Mouse (Mus musculus) induced T-regulatory cell, adult 2 months (primary cell): ENCODE measurements at regions not wholly inside any gene's neighbourhood (a gene's known extent, or its start where the extent isn't known, plus 50 kb on each side); places are given as distances from the start of the nearest gene placed in this dataset.
"Not testable (repeated sequence)": the region's sequence is repeated elsewhere in the genome, so short reads cannot be mapped to it uniquely, and the experiment has no call there.

Experiments
- DNase-seq: peaks from one replicate; pipeline ENCODE4 v3.0.0-alpha.2; 2012; ENCODE audit warnings: low read depth

- DNase-seq = no peak
These were observed 247.0 kb upstream of the Klf6 start for GRCm38 (mm10) chr13:5614186-5614737.

- no peak for DNase-seq
These were observed 246.4 kb upstream of the Klf6 start for GRCm38 (mm10) chr13:5614833-5615232.

GRCm38 (mm10) chr13:5615327-5615726 is 246.0 kb upstream of the Klf6 start:
- no peak for DNase-seq

GRCm38 (mm10) chr13:5628124-5628523 is 233.2 kb upstream of the Klf6 start:
- DNase-seq = no peak

- DNase-seq = no peak
These were observed 226.3 kb upstream of the Klf6 start for GRCm38 (mm10) chr13:5634960-5635359.

GRCm38 (mm10) chr13:5641743-5642510 is 219.4 kb upstream of the Klf6 start:
- DNase-seq = no peak

- DNase-seq = no peak
These were observed 213.0 kb upstream of the Klf6 start for GRCm38 (mm10) chr13:5648276-5648675.

- DNase-seq = no peak
These were observed 203.7 kb upstream of the Klf6 start for GRCm38 (mm10) chr13:5657556-5657955.

- DNase-seq = peak; percentile 44
These were observed 194.9 kb upstream of the Klf6 start for GRCm38 (mm10) chr13:5666235-5667007.

GRCm38 (mm10) chr13:5675668-5676067 is 185.6 kb upstream of the Klf6 start:
- DNase-seq = no peak

- no peak for DNase-seq
These were observed 171.2 kb upstream of the Klf6 start for GRCm38 (mm10) chr13:5690124-5690523.

GRCm38 (mm10) chr13:5690680-5691079 is 170.6 kb upstream of the Klf6 start:
- not testable (repeated sequence) for DNase-seq

GRCm38 (mm10) chr13:5694626-5695025 is 166.7 kb upstream of the Klf6 start:
- DNase-seq = no peak

- not testable (repeated sequence) for DNase-seq
These were observed 165.7 kb upstream of the Klf6 start for GRCm38 (mm10) chr13:5695581-5695980.

GRCm38 (mm10) chr13:5696377-5696776 is 164.9 kb upstream of the Klf6 start:
- DNase-seq = no peak

- not testable (repeated sequence) for DNase-seq
These were observed 164.0 kb upstream of the Klf6 start for GRCm38 (mm10) chr13:5697329-5697728.

GRCm38 (mm10) chr13:5702071-5702470 is 159.2 kb upstream of the Klf6 start:
- peak; percentile 24 for DNase-seq

- DNase-seq = peak; percentile 73
These were observed 156.3 kb upstream of the Klf6 start for GRCm38 (mm10) chr13:5704991-5705390.

GRCm38 (mm10) chr13:5711646-5712045 is 149.6 kb upstream of the Klf6 start:
- DNase-seq = no peak

- peak; percentile 25 for DNase-seq
These were observed 148.0 kb upstream of the Klf6 start for GRCm38 (mm10) chr13:5713195-5713863.

- peak; percentile 79 for DNase-seq
These were observed 147.1 kb upstream of the Klf6 start for GRCm38 (mm10) chr13:5714191-5714591.

- peak; percentile 67 for DNase-seq
These were observed 146.5 kb upstream of the Klf6 start for GRCm38 (mm10) chr13:5714793-5715192.
